Mouse (Mus musculus): ENCODE data around the gene Zfyve9. TPM values are rescaled to one million over a fixed set of nuclear protein-coding genes. Genes with fewer than 3 reads are reported as not detected.

Zfyve9 gene
- polyA plus RNA-seq, 1 experiment from 2014 or later = 5.0 TPM

GRCm38 (mm10) chr4:108618586-108618985 lies 162.0 kb downstream of the Zfyve9 start:
- Histone ChIP-seq H3K4me3 (ENCODE audit: low read depth, low read length) (peak overlapping the region; percentile 61; the same call in 1 of the 2 replicates), H3K4me2 (replicated peaks; ENCODE audit: low read depth) (peak overlapping the region; percentile 81), H3K9me3 (ENCODE audit: control insufficient read depth) (no peaks in the 10 kb centered on the region), H3K27ac (ENCODE audit: low read depth, low read length) (peak overlapping the region; percentile 73; the same call in 1 of the 2 replicates), H3K4me1 (replicated peaks; ENCODE audit: control insufficient read depth, insufficient read depth, low read length) (peaks cover 3% of the 10 kb centered on the region), H3K36me3 (ENCODE audit: control insufficient read depth, insufficient read depth) (0 out of 2 replicates have a peak, but pooled peaks cover 3% of the 10 kb centered on the region), H3K27me3 (replicated peaks; ENCODE audit: control insufficient read depth, insufficient read depth, low read length) (no peaks in the 10 kb centered on the region), H3K9ac (ENCODE audit: low read depth, low read length) (peak overlapping the region; percentile 68; the same call in 1 of the 2 replicates)
- ATAC-seq = no peak
- WGBS = 52% methylated on average over 4 of the region's 4 CpGs
- TF ChIP-seq CTCF (IDR thresholded peaks at IDR 0.05; ENCODE audit: low read depth) = no peak

GRCm38 (mm10) chr4:108610935-108611334 lies 169.7 kb downstream of the Zfyve9 start:
- H3K4me1 ChIP-seq (replicated peaks; ENCODE audit: control insufficient read depth, insufficient read depth, low read length) = no peaks in the 10 kb centered on the region
- peaks cover 11% of the 10 kb centered on the region; the same call in 1 of the 2 replicates for H3K36me3 ChIP-seq (ENCODE audit: control insufficient read depth, insufficient read depth)
- no peak for TF ChIP-seq CTCF (IDR thresholded peaks at IDR 0.05; ENCODE audit: low read depth)
- H3K27ac ChIP-seq (ENCODE audit: low read depth, low read length) = no peak overlapping the region
- no peak for ATAC-seq
- H3K4me2 ChIP-seq (replicated peaks; ENCODE audit: low read depth) = no peak overlapping the region
- no peaks in the 10 kb centered on the region for H3K27me3 ChIP-seq (replicated peaks; ENCODE audit: control insufficient read depth, insufficient read depth, low read length)
- no peak overlapping the region for H3K4me3 ChIP-seq (ENCODE audit: low read depth, low read length)
- 87% methylated on average over 5 of the region's 5 CpGs for WGBS
- H3K9ac ChIP-seq (ENCODE audit: low read depth, low read length) = no peak overlapping the region
- no peaks in the 10 kb centered on the region for H3K9me3 ChIP-seq (ENCODE audit: control insufficient read depth)

GRCm38 (mm10) chr4:108608651-108609050 lies 171.9 kb downstream of the Zfyve9 start:
- H3K27ac ChIP-seq (ENCODE audit: low read depth, low read length) = no peak overlapping the region
- TF ChIP-seq CTCF (IDR thresholded peaks at IDR 0.05; ENCODE audit: low read depth) = no peak
- no peak for ATAC-seq

GRCm38 (mm10) chr4:108601870-108602269 lies 178.7 kb downstream of the Zfyve9 start:
- peak; percentile 47; the same call in 1 of the 2 replicates for ATAC-seq
- 56% methylated on average over 7 of the region's 7 CpGs for WGBS
- peak overlapping the region; percentile 24 for H3K27ac ChIP-seq (ENCODE audit: low read depth, low read length)
- no peaks in the 10 kb centered on the region for H3K9me3 ChIP-seq (ENCODE audit: control insufficient read depth)
- H3K4me2 ChIP-seq (replicated peaks; ENCODE audit: low read depth) = peak overlapping the region; percentile 33
- H3K4me1 ChIP-seq (replicated peaks; ENCODE audit: control insufficient read depth, insufficient read depth, low read length) = no peaks in the 10 kb centered on the region
- H3K4me3 ChIP-seq (ENCODE audit: low read depth, low read length) = no peak overlapping the region
- TF ChIP-seq CTCF (IDR thresholded peaks at IDR 0.05; ENCODE audit: low read depth) = no peak
- H3K27me3 ChIP-seq (replicated peaks; ENCODE audit: control insufficient read depth, insufficient read depth, low read length) = no peaks in the 10 kb centered on the region
- H3K36me3 ChIP-seq (ENCODE audit: control insufficient read depth, insufficient read depth) = peaks cover 32% of the 10 kb centered on the region
- H3K9ac ChIP-seq (ENCODE audit: low read depth, low read length) = no peak overlapping the region

More at GRCm38 (mm10) chr4:108608651-108609050, 171.9 kb downstream of the Zfyve9 start:
- H3K27me3 ChIP-seq (replicated peaks; ENCODE audit: control insufficient read depth, insufficient read depth, low read length) = no peaks in the 10 kb centered on the region
- no peaks in the 10 kb centered on the region for H3K4me1 ChIP-seq (replicated peaks; ENCODE audit: control insufficient read depth, insufficient read depth, low read length)
- H3K9ac ChIP-seq (ENCODE audit: low read depth, low read length) = no peak overlapping the region
- H3K4me2 ChIP-seq (replicated peaks; ENCODE audit: low read depth) = no peak overlapping the region
- no peaks in the 10 kb centered on the region for H3K9me3 ChIP-seq (ENCODE audit: control insufficient read depth)
- peaks cover 30% of the 10 kb centered on the region for H3K36me3 ChIP-seq (ENCODE audit: control insufficient read depth, insufficient read depth)
- 91% methylated on average over 3 of the region's 3 CpGs for WGBS
- H3K4me3 ChIP-seq (ENCODE audit: low read depth, low read length) = no peak overlapping the region

- no peak overlapping the region for H3K4me3 ChIP-seq (ENCODE audit: low read depth, low read length)
- WGBS = 75% methylated on average over 4 of the region's 4 CpGs
- H3K27ac ChIP-seq (ENCODE audit: low read depth, low read length) = no peak overlapping the region
- no peaks in the 10 kb centered on the region for H3K27me3 ChIP-seq (replicated peaks; ENCODE audit: control insufficient read depth, insufficient read depth, low read length)
- H3K9me3 ChIP-seq (ENCODE audit: control insufficient read depth) = no peaks in the 10 kb centered on the region
- no peak for TF ChIP-seq CTCF (IDR thresholded peaks at IDR 0.05; ENCODE audit: low read depth)
- no peaks in the 10 kb centered on the region for H3K4me1 ChIP-seq (replicated peaks; ENCODE audit: control insufficient read depth, insufficient read depth, low read length)
- H3K4me2 ChIP-seq (replicated peaks; ENCODE audit: low read depth) = no peak overlapping the region
- no peak for ATAC-seq
- no peak overlapping the region for H3K9ac ChIP-seq (ENCODE audit: low read depth, low read length)
- H3K36me3 ChIP-seq (ENCODE audit: control insufficient read depth, insufficient read depth) = peaks cover 3% of the 10 kb centered on the region; the same call in 1 of the 2 replicates
These were observed 182.3 kb downstream of the Zfyve9 start for GRCm38 (mm10) chr4:108598306-108598705.

- no peaks in the 10 kb centered on the region for H3K36me3 ChIP-seq (ENCODE audit: control insufficient read depth, insufficient read depth)
- H3K4me2 ChIP-seq (replicated peaks; ENCODE audit: low read depth) = no peak overlapping the region
- WGBS = 59% methylated on average over 1 of the region's 1 CpGs
- no peak for TF ChIP-seq CTCF (IDR thresholded peaks at IDR 0.05; ENCODE audit: low read depth)
- no peak overlapping the region for H3K9ac ChIP-seq (ENCODE audit: low read depth, low read length)
- 0 out of 2 replicates have a peak, but pooled peaks have one; percentile 49 for ATAC-seq
- H3K4me3 ChIP-seq (ENCODE audit: low read depth, low read length) = no peak overlapping the region
- no peaks in the 10 kb centered on the region for H3K27me3 ChIP-seq (replicated peaks; ENCODE audit: control insufficient read depth, insufficient read depth, low read length)
- no peak overlapping the region for H3K27ac ChIP-seq (ENCODE audit: low read depth, low read length)
- no peaks in the 10 kb centered on the region for H3K4me1 ChIP-seq (replicated peaks; ENCODE audit: control insufficient read depth, insufficient read depth, low read length)
- H3K9me3 ChIP-seq (ENCODE audit: control insufficient read depth) = no peaks in the 10 kb centered on the region
These were observed 184.8 kb downstream of the Zfyve9 start for GRCm38 (mm10) chr4:108595785-108596184.
